Mouse (Mus musculus) testis, adult 2 months (tissue): ENCODE data around the gene Ch25h. TPM values are rescaled to one million over a fixed set of nuclear protein-coding genes. Genes with fewer than 3 reads are reported as not detected.

ENCODE experiments used
- H3K27ac ChIP-seq: fragments of 200-500 bp; 2 replicates; pipeline ENCODE4 v1.5.1; 2012; ENCODE audit warnings: low read depth, low read length; ENCODE audit not compliant: control insufficient read depth, insufficient read depth
- H3K27me3 ChIP-seq: fragments of 200-500 bp; 2 replicates; pipeline ENCODE4 v1.6.1; 2012; ENCODE audit warnings: mild to moderate bottlenecking, low read length, moderate library complexity; ENCODE audit not compliant: control insufficient read depth, insufficient read depth
- H3K36me3 ChIP-seq: fragments of 200-500 bp; 2 replicates; pipeline ENCODE4 v1.6.1; 2012; ENCODE audit warnings: mild to moderate bottlenecking, low read length; ENCODE audit not compliant: control insufficient read depth, insufficient read depth
- H3K4me1 ChIP-seq: fragments of 200-500 bp; 2 replicates; pipeline ENCODE4 v1.6.1; 2012; ENCODE audit warnings: low read length; ENCODE audit not compliant: control insufficient read depth, insufficient read depth
- H3K4me3 ChIP-seq: fragments of 200-500 bp; 2 replicates; pipeline ENCODE4 v1.5.1; 2012; ENCODE audit warnings: low read depth, mild to moderate bottlenecking, low read length, moderate library complexity, mixed read lengths; ENCODE audit not compliant: control insufficient read depth
- CTCF ChIP-seq: fragments of 200-500 bp; IDR thresholded peaks from 2 replicates; pipeline ENCODE4 v1.5.1; 2012; ENCODE audit warnings: low read depth, mild to moderate bottlenecking, inconsistent platforms, low read length, moderate library complexity; ENCODE audit not compliant: control insufficient read depth, insufficient read depth, insufficient replicate concordance
- POLR2A ChIP-seq: fragments of 200-500 bp; IDR thresholded peaks from 2 replicates; pipeline ENCODE4 v1.6.1; 2012; ENCODE audit warnings: low read depth, mild to moderate bottlenecking, inconsistent platforms, low read length, moderate library complexity; ENCODE audit not compliant: control insufficient read depth
- polyA plus RNA-seq: library from polyadenylated mRNA; depleted of rRNA; stranded (reverse); fragments of >200 nt; gene quantifications from 2 replicates; pipeline ENCODE4 v1.2.3, GENCODE M21; 2012

Ch25h gene
- polyA plus RNA-seq, 1 experiment, result 0.35 TPM

- Histone ChIP-seq H3K4me1 (no peaks in the 10 kb centered on the region), H3K36me3 (no peaks in the 10 kb centered on the region), H3K27ac (no peak overlapping the region), H3K27me3 (no peaks in the 10 kb centered on the region), H3K4me3 (no peak overlapping the region)
- no peak for TF ChIP-seq POLR2A
- no peak for TF ChIP-seq CTCF
These were observed 43.8 kb upstream of the Ch25h start for GRCm38 (mm10) chr19:34518786-34519185.

- no peaks in the 10 kb centered on the region for H3K36me3 ChIP-seq
- H3K27ac ChIP-seq, result no peak overlapping the region
- no peak overlapping the region for H3K4me3 ChIP-seq
- no peaks in the 10 kb centered on the region for H3K27me3 ChIP-seq
- H3K4me1 ChIP-seq, result no peaks in the 10 kb centered on the region
- TF ChIP-seq CTCF, result no peak
- TF ChIP-seq POLR2A, result no peak
These were observed 43.0 kb upstream of the Ch25h start for GRCm38 (mm10) chr19:34517812-34518594.

- Histone ChIP-seq H3K27ac (no peak overlapping the region), H3K4me1 (no peaks in the 10 kb centered on the region), H3K27me3 (no peaks in the 10 kb centered on the region), H3K36me3 (no peaks in the 10 kb centered on the region), H3K4me3 (no peak overlapping the region)
- TF ChIP-seq CTCF (no peak), POLR2A (no peak)
These were observed 42.2 kb upstream of the Ch25h start for GRCm38 (mm10) chr19:34517197-34517596.

- Histone ChIP-seq H3K36me3 (no peaks in the 10 kb centered on the region), H3K27me3 (no peaks in the 10 kb centered on the region), H3K27ac (no peak overlapping the region), H3K4me3 (no peak overlapping the region), H3K4me1 (peaks cover 1% of the 10 kb centered on the region; the same call in 1 of the 2 replicates)
- TF ChIP-seq CTCF, result no peak
- no peak for TF ChIP-seq POLR2A
These were observed 41.4 kb upstream of the Ch25h start for GRCm38 (mm10) chr19:34516346-34516745.

GRCm38 (mm10) chr19:34515681-34516080 lies 40.7 kb upstream of the Ch25h start:
- Histone ChIP-seq H3K27me3 (no peaks in the 10 kb centered on the region), H3K4me1 (peaks cover 2% of the 10 kb centered on the region; the same call in 1 of the 2 replicates), H3K27ac (no peak overlapping the region), H3K36me3 (no peaks in the 10 kb centered on the region), H3K4me3 (no peak overlapping the region)
- no peak for TF ChIP-seq CTCF
- no peak for TF ChIP-seq POLR2A

- Histone ChIP-seq H3K27me3 (no peaks in the 10 kb centered on the region), H3K27ac (no peak overlapping the region), H3K4me3 (no peak overlapping the region), H3K4me1 (peaks cover 2% of the 10 kb centered on the region; the same call in 1 of the 2 replicates), H3K36me3 (no peaks in the 10 kb centered on the region)
- TF ChIP-seq POLR2A, result no peak
- TF ChIP-seq CTCF, result no peak
These were observed 36.6 kb upstream of the Ch25h start for GRCm38 (mm10) chr19:34511528-34511927.

- H3K27me3 ChIP-seq, result no peaks in the 10 kb centered on the region
- H3K4me3 ChIP-seq, result no peak overlapping the region
- no peak overlapping the region for H3K27ac ChIP-seq
- H3K4me1 ChIP-seq, result peaks cover 2% of the 10 kb centered on the region; the same call in 1 of the 2 replicates
- TF ChIP-seq CTCF (no peak), POLR2A (no peak)
- H3K36me3 ChIP-seq, result no peaks in the 10 kb centered on the region
These were observed 35.8 kb upstream of the Ch25h start for GRCm38 (mm10) chr19:34510717-34511116.
